Mouse (Mus musculus): Measurements from ENCODE around the gene Rmnd1.

Rmnd1 gene

GRCm38 (mm10) chr10:4354371-4355260, 77.6 kb downstream of the Rmnd1 start:
- DNase-seq (ENCODE audit: extremely low spot score, low spot score), result no peak
